Mouse (Mus musculus): Measurements from ENCODE around the gene Mettl3. TPM values are rescaled to one million over a fixed set of nuclear protein-coding genes. Genes with fewer than 3 reads are reported as not detected.

Gene Mettl3
- polyA plus RNA-seq (2016; fragmentation: Nextera tagmentation; extraction: Ambion mirVana): 55.4 and 64.0 TPM in 2 replicates

DNA sequence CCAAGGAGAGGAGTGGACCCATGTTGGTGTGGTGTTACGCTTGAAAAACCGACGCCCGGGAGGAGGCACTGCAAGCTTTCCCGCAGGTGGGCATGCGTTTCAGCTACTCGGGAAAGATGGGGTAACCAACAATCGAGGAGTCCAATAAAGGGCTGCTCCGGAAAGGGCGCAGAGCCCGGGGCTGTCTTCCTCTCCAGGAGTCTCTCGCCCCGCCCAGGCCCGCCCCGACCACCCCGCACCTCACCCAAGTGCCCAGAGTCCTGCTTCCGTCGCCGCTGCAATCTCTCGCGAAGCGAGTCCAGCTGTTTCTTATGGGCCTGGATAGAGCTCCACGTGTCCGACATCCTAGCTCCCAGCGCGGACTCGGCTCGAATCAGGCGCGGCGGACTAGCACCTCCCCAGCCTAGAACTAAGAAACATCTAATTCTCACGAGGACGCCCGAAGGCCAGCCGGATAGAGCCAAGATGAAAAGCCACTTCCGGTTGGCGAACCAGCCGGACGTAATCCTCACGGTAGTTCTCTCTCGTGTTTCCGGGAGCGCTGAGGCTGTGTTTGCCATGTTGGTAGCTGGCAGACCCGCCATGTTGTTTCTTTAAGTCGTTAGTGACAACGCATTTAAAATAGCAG is at the start of gene Mettl3:
TSS of gene Mettl3 (minus strand) at position 485 of the 628 bp plus-strand sequence.
- Histone ChIP-seq H3K9me3 (no peaks in the 10 kb centered on the region), H3K36me3 (replicated peaks) (peaks cover 24% of the 10 kb centered on the region), H3K27me3 (replicated peaks; ENCODE audit: low read depth, poor library complexity, severe bottlenecking) (no peaks in the 10 kb centered on the region), H3K4me3 (peak within 1 kb of the TSS; percentile 77), H3K4me1 (peaks cover 6% of the 10 kb centered on the region), H3K27ac (replicated peaks) (peak within 1 kb of the TSS; percentile 93)
- peak; percentile 92 for DNase-seq (ENCODE audit: low spot score)
- WGBS: under 1% methylated on average over 46 of the region's 46 CpGs

DNA sequence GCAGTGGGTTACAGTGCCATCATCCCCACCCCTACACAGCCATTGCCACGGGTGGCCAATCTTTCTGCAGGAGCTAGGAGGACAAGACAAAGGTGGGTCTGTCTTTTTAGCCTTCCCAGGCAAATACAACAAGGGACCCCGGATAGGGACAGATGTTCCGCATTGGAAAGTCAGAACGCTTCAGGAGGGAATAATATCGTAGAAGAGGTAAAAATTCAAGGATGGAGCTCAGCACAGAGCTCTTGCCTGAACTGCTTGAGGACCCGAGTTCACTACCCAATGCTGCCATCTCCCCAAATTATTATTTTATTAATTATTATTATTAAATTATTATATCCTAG is 34.6 kb upstream of the Mettl3 start:
- peaks cover 6% of the 10 kb centered on the region; the same call in 1 of the 2 replicates for H3K9me3 ChIP-seq
- H3K4me1 ChIP-seq: peaks cover 4% of the 10 kb centered on the region; the same call in 1 of the 2 replicates
- H3K27ac ChIP-seq (replicated peaks): no peak overlapping the region
- H3K36me3 ChIP-seq (replicated peaks): no peaks in the 10 kb centered on the region
- 77% methylated on average over 6 of the region's 6 CpGs for WGBS
- no peaks in the 10 kb centered on the region for H3K27me3 ChIP-seq (replicated peaks; ENCODE audit: low read depth, poor library complexity, severe bottlenecking)
- H3K4me3 ChIP-seq: no peak overlapping the region
- no peak for DNase-seq (ENCODE audit: low spot score)

- H3K4me3 ChIP-seq: peak overlapping the region; percentile 42
- DNase-seq (ENCODE audit: low spot score): peak; percentile 44
- 33% methylated on average over 21 of the region's 21 CpGs for WGBS
Observed at GRCm38 (mm10) chr14:52338751-52339511, 34.0 kb upstream of the Mettl3 start.

DNA sequence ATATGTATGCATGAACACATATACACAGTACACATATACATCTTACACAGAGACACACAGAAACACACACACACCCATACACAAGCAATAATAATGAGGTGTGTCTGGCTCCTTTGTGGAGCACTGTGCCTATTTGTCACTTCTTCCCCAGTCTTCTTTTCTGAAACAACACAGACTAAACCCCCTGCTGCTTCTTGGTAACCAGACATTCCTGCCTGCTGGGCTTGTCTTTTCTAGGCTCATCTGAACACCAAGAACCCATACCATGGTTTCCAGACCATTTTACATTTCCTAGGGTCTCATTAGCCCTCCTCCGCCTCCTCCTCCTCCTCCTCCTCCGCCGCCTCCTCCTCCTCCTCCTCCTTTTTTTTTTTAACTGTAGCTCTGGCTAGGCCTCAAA is 27.2 kb upstream of the Mettl3 start:
- Histone ChIP-seq H3K36me3 (replicated peaks) (no peaks in the 10 kb centered on the region), H3K9me3 (no peaks in the 10 kb centered on the region), H3K27ac (replicated peaks) (no peak overlapping the region), H3K27me3 (replicated peaks; ENCODE audit: low read depth, poor library complexity, severe bottlenecking) (peaks cover 19% of the 10 kb centered on the region), H3K4me1 (peaks cover 37% of the 10 kb centered on the region), H3K4me3 (no peak overlapping the region)
- WGBS: 44% methylated on average over 3 of the region's 3 CpGs
- DNase-seq (ENCODE audit: low spot score): no peak

More at GRCm38 (mm10) chr14:52338751-52339511, 34.0 kb upstream of the Mettl3 start:
- Histone ChIP-seq H3K4me1 (peaks cover 4% of the 10 kb centered on the region; the same call in 1 of the 2 replicates), H3K36me3 (replicated peaks) (no peaks in the 10 kb centered on the region), H3K27ac (replicated peaks) (no peak overlapping the region), H3K9me3 (peaks cover under 1% of the 10 kb centered on the region; the same call in 1 of the 2 replicates), H3K27me3 (replicated peaks; ENCODE audit: low read depth, poor library complexity, severe bottlenecking) (no peaks in the 10 kb centered on the region)

- H3K4me1 ChIP-seq: peaks cover 42% of the 10 kb centered on the region
- peak overlapping the region; percentile 48 for H3K27ac ChIP-seq (replicated peaks)
- 9% methylated on average over 4 of the region's 4 CpGs for WGBS
- H3K4me3 ChIP-seq: no peak overlapping the region
- no peak for DNase-seq (ENCODE audit: low spot score)
- H3K36me3 ChIP-seq (replicated peaks): no peaks in the 10 kb centered on the region
- peaks cover 26% of the 10 kb centered on the region for H3K27me3 ChIP-seq (replicated peaks; ENCODE audit: low read depth, poor library complexity, severe bottlenecking)
- no peaks in the 10 kb centered on the region for H3K9me3 ChIP-seq
Observed at GRCm38 (mm10) chr14:52331069-52331750, 26.3 kb upstream of the Mettl3 start.

DNA sequence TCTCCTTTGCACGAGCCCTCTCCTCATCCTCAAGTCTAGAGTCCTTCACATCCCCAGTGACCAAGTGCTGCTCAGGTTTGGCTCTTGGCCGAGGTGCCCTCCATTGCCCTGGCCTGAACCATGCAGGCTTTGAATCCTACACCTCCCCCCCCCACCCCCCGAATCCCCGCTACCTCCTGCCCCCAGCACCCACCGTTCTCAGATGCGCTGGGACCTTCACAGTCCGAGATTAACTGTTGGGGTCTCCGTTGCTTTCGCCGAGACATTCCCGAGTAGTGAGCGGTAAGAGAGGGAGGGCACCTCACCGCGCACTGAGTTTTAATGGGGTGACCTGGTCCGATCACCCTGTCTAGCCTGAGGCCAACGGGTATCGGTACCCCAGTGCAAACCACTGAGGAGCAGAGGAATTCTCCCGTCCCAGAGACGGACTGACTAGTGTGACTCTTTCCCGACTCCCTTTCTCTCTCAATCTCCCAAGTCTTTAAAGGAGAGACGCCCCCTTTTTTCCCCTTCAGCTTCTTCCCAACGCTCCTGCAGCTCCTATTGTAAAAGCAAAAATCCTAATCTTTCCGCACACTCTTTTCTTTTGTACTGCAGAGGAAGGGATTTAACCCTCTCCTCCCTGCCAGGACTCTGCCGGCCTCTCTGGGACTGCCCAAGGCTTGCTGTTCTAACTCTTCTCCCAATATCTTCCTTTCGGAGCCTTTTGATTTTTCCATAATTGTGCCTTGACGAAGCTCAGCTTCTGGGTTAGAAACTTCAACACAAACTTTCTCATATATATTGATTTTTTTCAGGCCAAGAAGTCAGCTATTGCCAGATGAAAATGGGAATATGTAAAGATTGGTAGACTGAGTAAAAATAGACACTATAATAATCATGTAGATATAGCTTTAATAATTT is 23.2 kb upstream of the Mettl3 start, which contains the start of gene Sall2:
TSS of gene Sall2 (minus strand) at position 853 of the 903 bp plus-strand sequence.
- Histone ChIP-seq H3K4me1 (peaks cover 49% of the 10 kb centered on the region), H3K36me3 (replicated peaks) (no peaks in the 10 kb centered on the region), H3K27me3 (replicated peaks; ENCODE audit: low read depth, poor library complexity, severe bottlenecking) (peaks cover 28% of the 10 kb centered on the region), H3K4me3 (peak within 1 kb of the TSS; percentile 70), H3K27ac (replicated peaks) (peak within 1 kb of the TSS; percentile 87), H3K9me3 (no peaks in the 10 kb centered on the region)
- DNase-seq (ENCODE audit: low spot score): peak; percentile 52
- WGBS: under 1% methylated on average over 26 of the region's 26 CpGs

DNA sequence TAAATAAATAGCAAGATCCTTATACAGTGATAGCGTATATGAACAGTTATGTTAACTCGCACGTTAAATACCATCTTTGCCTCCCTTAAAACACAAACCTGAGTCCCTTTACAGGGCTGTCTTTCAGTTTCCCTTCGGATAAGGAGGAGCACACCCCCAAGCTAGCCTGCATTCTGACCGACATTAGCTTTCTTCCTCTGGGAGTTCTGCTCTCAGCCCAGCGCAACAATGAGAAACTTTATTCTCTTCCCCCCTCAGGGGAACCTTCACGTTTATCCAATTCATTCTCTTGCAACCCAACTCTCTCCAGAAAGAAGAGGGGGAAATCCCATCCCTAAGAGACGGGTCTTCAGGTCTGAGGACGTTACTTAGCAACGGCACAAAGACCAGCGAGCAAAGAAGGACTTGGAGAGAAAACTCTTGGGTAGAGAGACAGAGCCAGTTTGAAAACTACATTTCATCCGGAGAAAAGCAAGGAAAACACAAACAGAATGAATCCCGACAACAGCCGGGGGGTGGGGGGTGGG is 22.5 kb upstream of the Mettl3 start:
- H3K4me3 ChIP-seq: peak overlapping the region; percentile 70
- peak; percentile 49 for DNase-seq (ENCODE audit: low spot score)
- no peaks in the 10 kb centered on the region for H3K9me3 ChIP-seq
- no peaks in the 10 kb centered on the region for H3K36me3 ChIP-seq (replicated peaks)
- peaks cover 49% of the 10 kb centered on the region for H3K4me1 ChIP-seq
- under 1% methylated on average over 14 of the region's 14 CpGs for WGBS
- peaks cover 28% of the 10 kb centered on the region for H3K27me3 ChIP-seq (replicated peaks; ENCODE audit: low read depth, poor library complexity, severe bottlenecking)
- peak overlapping the region; percentile 87 for H3K27ac ChIP-seq (replicated peaks)

DNA sequence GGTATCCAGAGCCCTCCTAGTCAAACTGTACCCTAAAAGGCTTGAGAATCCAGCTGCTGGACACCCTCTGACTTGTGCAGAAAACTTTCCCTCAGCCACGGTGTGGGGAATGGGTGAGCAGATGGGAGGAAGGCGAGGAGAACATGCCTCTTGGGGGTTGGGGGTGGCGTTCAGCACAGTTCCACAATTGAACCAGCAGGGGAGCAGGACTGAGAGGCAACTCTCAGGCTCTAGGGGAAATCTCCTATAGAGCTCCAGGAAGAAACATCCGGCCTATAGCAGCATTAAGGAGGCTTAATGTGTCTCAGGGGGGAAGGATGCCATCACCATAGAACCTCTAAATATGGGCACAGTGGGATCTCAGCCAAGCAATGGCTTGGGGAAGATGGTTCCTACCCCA is 21.0 kb upstream of the Mettl3 start:
- DNase-seq (ENCODE audit: low spot score): peak; percentile 34
- Histone ChIP-seq H3K4me1 (peaks cover 36% of the 10 kb centered on the region), H3K36me3 (replicated peaks) (no peaks in the 10 kb centered on the region), H3K27me3 (replicated peaks; ENCODE audit: low read depth, poor library complexity, severe bottlenecking) (peaks cover 28% of the 10 kb centered on the region), H3K4me3 (peak overlapping the region; percentile 70), H3K9me3 (no peaks in the 10 kb centered on the region), H3K27ac (replicated peaks) (peak overlapping the region; percentile 48; the same call in 1 of the 2 replicates)
- WGBS: 7% methylated on average over 4 of the region's 4 CpGs

DNA sequence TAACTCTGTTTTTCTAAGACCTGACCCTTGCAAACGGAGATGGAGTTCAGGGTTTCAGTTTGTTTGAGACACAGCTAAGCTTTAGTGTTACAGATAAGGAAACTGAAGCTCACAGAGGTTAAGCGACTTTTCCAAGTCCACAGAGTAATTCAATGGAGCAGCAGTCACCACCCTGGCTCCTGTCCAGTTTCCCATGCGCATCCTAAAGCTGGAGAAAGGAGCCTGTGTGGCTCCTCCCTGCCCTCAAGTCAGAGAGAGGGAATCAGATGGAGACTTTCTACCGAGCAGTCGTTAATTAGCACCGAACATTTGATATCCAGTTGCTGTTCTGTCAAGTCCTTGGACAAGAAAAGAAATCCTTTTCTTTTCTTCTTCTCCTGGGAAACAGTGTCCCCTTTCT is 14.4 kb upstream of the Mettl3 start:
- WGBS: 63% methylated on average over 6 of the region's 6 CpGs
- Histone ChIP-seq H3K27ac (replicated peaks) (no peak overlapping the region), H3K27me3 (replicated peaks; ENCODE audit: low read depth, poor library complexity, severe bottlenecking) (no peaks in the 10 kb centered on the region), H3K4me3 (no peak overlapping the region), H3K36me3 (replicated peaks) (peaks cover 10% of the 10 kb centered on the region), H3K4me1 (peaks cover 30% of the 10 kb centered on the region), H3K9me3 (no peaks in the 10 kb centered on the region; the same call in 1 of the 2 replicates)
- DNase-seq (ENCODE audit: low spot score): no peak

DNA sequence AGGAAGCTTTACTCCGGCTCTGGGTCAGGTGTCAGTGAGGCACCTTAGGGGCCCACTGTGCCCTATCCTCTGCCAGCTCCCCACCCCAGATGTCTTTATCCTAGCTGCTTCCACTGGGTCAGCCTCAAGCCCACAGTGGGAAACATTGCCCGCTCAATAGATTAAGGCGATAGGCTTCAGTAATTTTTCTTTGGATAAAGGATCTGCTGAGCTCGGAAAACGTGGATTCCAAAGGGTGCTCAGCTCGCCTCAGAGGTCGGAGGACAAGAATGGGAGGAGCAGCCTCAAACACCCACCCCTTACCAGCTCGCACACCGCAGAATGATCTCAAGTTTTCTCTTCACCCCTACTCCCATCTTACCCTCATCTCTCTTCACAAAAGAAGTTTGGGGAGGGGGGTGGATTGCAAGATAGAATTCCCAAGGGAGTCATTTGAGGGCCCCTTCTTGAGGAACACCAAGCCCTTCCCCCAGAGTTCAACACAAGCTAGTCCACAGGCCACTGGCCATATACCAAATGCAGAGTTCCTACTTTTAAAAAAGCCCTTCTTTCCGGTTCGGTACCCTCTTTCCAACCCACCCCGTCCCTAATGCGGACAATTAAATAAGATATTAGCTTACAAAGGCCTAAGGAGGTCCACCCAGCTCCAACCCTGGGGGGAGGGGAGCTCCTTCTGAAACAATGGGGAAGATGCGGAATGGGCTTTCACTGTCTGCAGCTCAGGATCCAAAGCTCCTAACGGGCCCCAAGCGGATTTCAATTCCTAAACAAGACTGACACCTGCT is 11.7 kb upstream of the Mettl3 start:
- 3% methylated on average over 16 of the region's 16 CpGs for WGBS
- no peaks in the 10 kb centered on the region for H3K27me3 ChIP-seq (replicated peaks; ENCODE audit: low read depth, poor library complexity, severe bottlenecking)
- H3K4me1 ChIP-seq: peaks cover 56% of the 10 kb centered on the region
- DNase-seq (ENCODE audit: low spot score): no peak
- H3K9me3 ChIP-seq: peaks cover 16% of the 10 kb centered on the region
- H3K4me3 ChIP-seq: peak overlapping the region; percentile 87
- H3K27ac ChIP-seq (replicated peaks): peak overlapping the region; percentile 99
- H3K36me3 ChIP-seq (replicated peaks): peaks cover 37% of the 10 kb centered on the region
